Mouse (Mus musculus): Measurements from ENCODE around the gene Cpt1b. TPM values are rescaled to one million over a fixed set of nuclear protein-coding genes. Genes with fewer than 3 reads are reported as not detected.
A peak's percentile ranks its signal among the peaks of the same experiment; 100 is the strongest.

The Cpt1b gene
- total and polyA plus RNA-seq, 3 experiments, result 0.92 to 2.0 TPM; not detected in 1

GRCm38 (mm10) chr15:89410118-89410517, 15.5 kb downstream of the Cpt1b start, which contains the start of gene Syce3:
Gene Syce3, minus strand, starts transcription at chr15:89410503.
- peaks cover 0 to 6% of the 10 kb centered on the region in 2 experiments; a peak in 2 of 4 replicates for H3K36me3 ChIP-seq (ENCODE audit: control insufficient read depth in 1 of 2, insufficient read depth in 2 of 2, low read length in 2 of 2)
- no peak within 1 kb of the TSS for H3K9ac ChIP-seq (ENCODE audit: control insufficient read depth, low read depth, low read length, poor library complexity, severe bottlenecking)
- H3K4me1 ChIP-seq (ENCODE audit: control insufficient read depth in 1 of 2, insufficient read depth in 2 of 2, low read length in 2 of 2), result peaks cover 7 to 13% of the 10 kb centered on the region in 2 experiments; a peak in 3 of 4 replicates
- no peaks in the 10 kb centered on the region for H3K79me2 ChIP-seq (ENCODE audit: control insufficient read depth, insufficient read depth, low read length, poor library complexity)
- H3K27me3 ChIP-seq (ENCODE audit: control insufficient read depth in 1 of 2, insufficient read depth in 2 of 2, low read length in 2 of 2), result no peaks in the 10 kb centered on the region
- H3K4me3 ChIP-seq (ENCODE audit: control insufficient read depth in 1 of 2, insufficient read depth in 1 of 2, low read depth in 2 of 2, low read length in 2 of 2), result no peak within 1 kb of the TSS
- no peak within 1 kb of the TSS for H3K27ac ChIP-seq (ENCODE audit: control insufficient read depth, low read depth, low read length)
- DNase-seq (ENCODE audit: low read depth, low spot score), result no peak
- TF ChIP-seq TBP (IDR thresholded peaks at IDR 0.05; ENCODE audit: low read depth, low read length) (no peak), RAD21 (IDR thresholded peaks at IDR 0.05; ENCODE audit: low read depth, low read length) (no peak), KAT2A (conservative IDR thresholded peaks at IDR 0.05; ENCODE audit: low read depth, low read length) (no peak), ZMIZ1 (IDR thresholded peaks at IDR 0.05; ENCODE audit: low read depth, low read length) (no peak), CHD2 (IDR thresholded peaks at IDR 0.05; ENCODE audit: low read length) (no peak), MXI1 (IDR thresholded peaks at IDR 0.05; ENCODE audit: low read depth, low read length) (no peak), ZKSCAN1 (IDR thresholded peaks at IDR 0.05; ENCODE audit: low read depth, low read length) (no peak), MEF2A (IDR thresholded peaks at IDR 0.05; ENCODE audit: extremely low read depth, insufficient replicate concordance, low read depth, low read length, poor library complexity, severe bottlenecking) (no peak), NRF1 (IDR thresholded peaks at IDR 0.05; ENCODE audit: insufficient read depth, low read depth, low read length, poor library complexity, severe bottlenecking) (no peak), POLR2A (IDR thresholded peaks at IDR 0.05; ENCODE audit: control insufficient read depth in 1 of 2, insufficient read depth in 1 of 2, low read depth in 1 of 2, low read length in 2 of 2, poor library complexity in 1 of 2) (no peak), POLR2AphosphoS5 (IDR thresholded peaks at IDR 0.05; ENCODE audit: borderline replicate concordance, low read depth, low read length) (no peak), MAZ (IDR thresholded peaks at IDR 0.05; ENCODE audit: low read depth, low read length) (no peak)
- H3K9me3 ChIP-seq (replicated peaks; ENCODE audit: insufficient read depth, low read length), result no peaks in the 10 kb centered on the region

DNA sequence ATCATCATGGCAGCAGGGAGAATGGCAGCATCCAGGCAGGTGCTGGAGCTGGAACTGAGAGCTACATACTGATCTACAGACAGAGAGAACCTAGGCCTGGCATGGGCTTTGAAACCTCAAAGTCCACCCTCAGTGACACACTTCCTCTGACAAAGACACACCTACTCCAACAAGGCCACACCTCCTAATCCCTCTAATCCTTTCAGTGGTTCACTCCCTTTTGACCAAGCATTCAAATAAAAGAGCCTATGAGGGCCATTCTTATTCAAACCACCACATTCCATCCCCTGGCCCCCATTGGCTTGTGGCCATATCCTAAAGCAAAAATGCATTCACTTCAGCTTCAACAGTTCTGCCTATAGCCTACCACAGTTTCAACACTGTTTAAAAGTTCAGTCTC, 19.0 kb downstream of the Cpt1b start:
- Histone ChIP-seq H3K27me3 (ENCODE audit: control insufficient read depth in 1 of 2, insufficient read depth in 2 of 2, low read length in 2 of 2) (no peaks in the 10 kb centered on the region), H3K4me3 (ENCODE audit: control insufficient read depth in 1 of 2, insufficient read depth in 1 of 2, low read depth in 2 of 2, low read length in 2 of 2) (no peak overlapping the region), H3K36me3 (ENCODE audit: control insufficient read depth in 1 of 2, insufficient read depth in 2 of 2, low read length in 2 of 2) (peaks cover 0 to 17% of the 10 kb centered on the region in 2 experiments; a peak in 2 of 4 replicates), H3K9ac (ENCODE audit: control insufficient read depth, low read depth, low read length, poor library complexity, severe bottlenecking) (no peak overlapping the region), H3K4me1 (ENCODE audit: control insufficient read depth in 1 of 2, insufficient read depth in 2 of 2, low read length in 2 of 2) (peaks cover 15 to 22% of the 10 kb centered on the region in 2 experiments), H3K9me3 (replicated peaks; ENCODE audit: insufficient read depth, low read length) (no peaks in the 10 kb centered on the region), H3K27ac (ENCODE audit: control insufficient read depth, low read depth, low read length) (no peak overlapping the region), H3K79me2 (ENCODE audit: control insufficient read depth, insufficient read depth, low read length, poor library complexity) (no peaks in the 10 kb centered on the region)
- DNase-seq (ENCODE audit: low read depth, low spot score), result peak; percentile 30
- TF ChIP-seq MYB (IDR thresholded peaks at IDR 0.05; ENCODE audit: low read depth, low read length), result no peak
- TF ChIP-seq BHLHE40 (IDR thresholded peaks at IDR 0.05; ENCODE audit: borderline replicate concordance, low read depth, low read length), result no peak
- no peak for TF ChIP-seq TCF12 (IDR thresholded peaks at IDR 0.05; ENCODE audit: low read depth, low read length)
- TF ChIP-seq EP300 (IDR thresholded peaks at IDR 0.05; ENCODE audit: low read depth in 1 of 2, low read length in 2 of 2), result no peak
- no peak for TF ChIP-seq RAD21 (IDR thresholded peaks at IDR 0.05; ENCODE audit: low read depth, low read length)
- no peak for TF ChIP-seq RCOR1 (IDR thresholded peaks at IDR 0.05; ENCODE audit: low read depth, low read length)
- no peak for TF ChIP-seq GABPA (IDR thresholded peaks at IDR 0.05; ENCODE audit: low read depth, low read length)
- TF ChIP-seq USF1 (IDR thresholded peaks at IDR 0.05; ENCODE audit: low read depth, low read length), result no peak
- no peak for TF ChIP-seq TBP (IDR thresholded peaks at IDR 0.05; ENCODE audit: low read depth, low read length)
- no peak for TF ChIP-seq GATA1 (IDR thresholded peaks at IDR 0.05; ENCODE audit: low read depth, low read length)
- no peak for TF ChIP-seq MAZ (IDR thresholded peaks at IDR 0.05; ENCODE audit: low read depth, low read length)
- TF ChIP-seq ZNF384 (IDR thresholded peaks at IDR 0.05; ENCODE audit: low read depth, low read length), result no peak
- TF ChIP-seq ZC3H11A (IDR thresholded peaks at IDR 0.05; ENCODE audit: low read depth, low read length), result no peak
- no peak for TF ChIP-seq MXI1 (IDR thresholded peaks at IDR 0.05; ENCODE audit: low read depth, low read length)
